ENCODE assay signal across 8 mouse cellular contexts in genomic region chr2:178498409-178498808, GRCm38 (mm10).
DNase-seq lines count a peak whose midpoint lies in the region; ATAC-seq lines count a peak whose summit lies in the region.

No protein-coding gene starts in this region.

- no peak for ATAC-seq in CD4-positive, CD25-positive, alpha-beta regulatory T cell, adult 4 months

- 13% methylated on average over 5 of the region's 5 CpGs for WGBS in large intestine, adult 2 months

- peak; percentile 5 to 8 for DNase-seq in kidney, adult 8-10 months
- DNase-seq in kidney, adult 11 months = no peak
- DNase-seq in adrenal gland, postnatal 25 days = peak; percentile 55
- peak; percentile 41 for DNase-seq in heart, adult 8-10 months (ENCODE audit: low spot score)
- DNase-seq in large intestine, adult 2 months (ENCODE audit: low read depth, low spot score) = peak; percentile 64
- DNase-seq in right cerebral cortex, postnatal 36 days (ENCODE audit: low spot score in 2 of 2) = peak; percentile 16 to 40
- DNase-seq in cerebellum, adult 9-11 months = no peak

Comparison
In these comparisons a context has a peak if more than half of its experiments do, and no peak if none do; other contexts are left out.
1. DNase-seq: peak in kidney, adult 8-10 months (2 of 2), adrenal gland, postnatal 25 days (single experiment), heart, adult 8-10 months (single experiment), large intestine, adult 2 months (single experiment) and right cerebral cortex, postnatal 36 days (2 of 2); none in kidney, adult 11 months (single experiment) and cerebellum, adult 9-11 months (single experiment).